Mouse (Mus musculus) stomach, embryonic 16.5 days (tissue): ENCODE results near the gene G6pc. TPM values are rescaled to one million over a fixed set of nuclear protein-coding genes. Genes with fewer than 3 reads are reported as not detected.

Experiments used
- ATAC-seq: fragments of 200-750 bp; cut with Nextera tagmentation; 2 replicates; pipeline ENCODE4 v1.8.0; 2017; ENCODE audit warnings: moderate number of reproducible peaks, moderate TSS enrichment; ENCODE audit not compliant: insufficient read depth, low FRiP score
- H3K27ac ChIP-seq: fragments of 300-500 bp; sonication (generic); 2 replicates; pipeline ENCODE4 v1.5.1; 2014; ENCODE audit warnings: low read length
- H3K27me3 ChIP-seq: fragments of 300-500 bp; sonication (generic); 2 replicates; pipeline ENCODE4 v1.6.1; 2014; ENCODE audit warnings: low read length, control low read depth, mixed read lengths; ENCODE audit not compliant: control insufficient read depth, insufficient read depth
- H3K36me3 ChIP-seq: fragments of 300-500 bp; sonication (generic); 2 replicates; pipeline ENCODE4 v1.6.1; 2014; ENCODE audit warnings: low read length; ENCODE audit not compliant: control insufficient read depth, insufficient read depth
- H3K4me1 ChIP-seq: fragments of 300-500 bp; sonication (generic); 2 replicates; pipeline ENCODE4 v1.6.1; 2014; ENCODE audit warnings: low read length, control low read depth, mixed read lengths; ENCODE audit not compliant: control insufficient read depth, insufficient read depth
- H3K4me2 ChIP-seq: fragments of 300-500 bp; sonication (generic); 2 replicates; pipeline ENCODE4 v1.6.1; 2014; ENCODE audit warnings: low read depth, low read length, mixed read lengths
- H3K4me3 ChIP-seq: fragments of 300-500 bp; sonication (generic); replicated peaks from 2 replicates; pipeline ENCODE4 v1.5.1; 2014; ENCODE audit warnings: mild to moderate bottlenecking, low read length
- H3K9ac ChIP-seq: fragments of 300-500 bp; sonication (generic); 2 replicates; pipeline ENCODE4 v1.6.1; 2014; ENCODE audit warnings: low read length
- H3K9me3 ChIP-seq: fragments of 300-500 bp; sonication (generic); replicated peaks from 2 replicates; pipeline ENCODE4 v1.6.1; 2016; ENCODE audit warnings: low read length, control low read depth; ENCODE audit not compliant: control insufficient read depth
- WGBS: fragments of 180-500 bp; shearing (Covaris S2); extraction: QIAGEN DNeasy Blood & Tissue Kit; methylation state at CpG from one replicate; pipeline ENCODE4 v1.1.7; 2014; 5-methylcytosine and 5-hydroxymethylcytosine counted together
- microRNA-seq: library from miRNA; unstranded; fragments of <30 nt; microRNA quantifications from one replicate; pipeline ENCODE4, GENCODE M21; 2016
- polyA plus RNA-seq: library from polyadenylated mRNA; unstranded; fragments of >200 nt; fragmentation: Nextera tagmentation; extraction: Ambion mirVana; gene quantifications from 2 replicates; pipeline ENCODE4 v1.2.1, GENCODE M21; 2015

Gene G6pc
- polyA plus RNA-seq, 1 experiment from 2014 or later: 0.09 TPM

GRCm38 (mm10) chr11:101418991-101419390 lies 51.6 kb downstream of the G6pc start:
- no peaks in the 10 kb centered on the region for H3K9me3 ChIP-seq
- peaks cover 9% of the 10 kb centered on the region; the same call in 1 of the 2 replicates for H3K4me1 ChIP-seq
- no peak overlapping the region for H3K4me2 ChIP-seq
- H3K27me3 ChIP-seq: no peaks in the 10 kb centered on the region
- no peak overlapping the region for H3K9ac ChIP-seq
- ATAC-seq: no peak
- WGBS: 63% methylated on average over 6 of the region's 6 CpGs
- no peaks in the 10 kb centered on the region for H3K36me3 ChIP-seq
- H3K4me3 ChIP-seq: no peak overlapping the region
- no peak overlapping the region for H3K27ac ChIP-seq

- H3K27me3 ChIP-seq: no peaks in the 10 kb centered on the region
- H3K27ac ChIP-seq: no peak overlapping the region
- H3K4me1 ChIP-seq: peaks cover 14% of the 10 kb centered on the region; the same call in 1 of the 2 replicates
- no peak for ATAC-seq
- no peaks in the 10 kb centered on the region for H3K36me3 ChIP-seq
- no peak overlapping the region for H3K9ac ChIP-seq
- 39% methylated on average over 3 of the region's 3 CpGs for WGBS
- no peak overlapping the region for H3K4me3 ChIP-seq
- H3K9me3 ChIP-seq: no peaks in the 10 kb centered on the region
- H3K4me2 ChIP-seq: no peak overlapping the region
These were observed 52.2 kb downstream of the G6pc start for GRCm38 (mm10) chr11:101419610-101420009.

- no peaks in the 10 kb centered on the region for H3K9me3 ChIP-seq
- 86% methylated on average over 5 of the region's 5 CpGs for WGBS
These were observed 52.8 kb downstream of the G6pc start for GRCm38 (mm10) chr11:101420148-101420547.

GRCm38 (mm10) chr11:101424105-101424851 lies 56.9 kb downstream of the G6pc start, which contains the start of gene Gm27029:
Gene Gm27029, minus strand, starts transcription at chr11:101424796.
- 4% methylated on average over 23 of the region's 23 CpGs for WGBS
- no peaks in the 10 kb centered on the region for H3K36me3 ChIP-seq
- no peaks in the 10 kb centered on the region for H3K9me3 ChIP-seq
- peak; percentile 72 for ATAC-seq
- H3K4me2 ChIP-seq: peak within 1 kb of the TSS; percentile 96
- H3K27me3 ChIP-seq: no peaks in the 10 kb centered on the region
- peak within 1 kb of the TSS; percentile 91 for H3K9ac ChIP-seq
- peak within 1 kb of the TSS; percentile 98 for H3K4me3 ChIP-seq
- H3K4me1 ChIP-seq: peaks cover 22% of the 10 kb centered on the region
- peak within 1 kb of the TSS; percentile 92 for H3K27ac ChIP-seq

More at GRCm38 (mm10) chr11:101420148-101420547, 52.8 kb downstream of the G6pc start:
- peaks cover 14% of the 10 kb centered on the region; the same call in 1 of the 2 replicates for H3K4me1 ChIP-seq
- ATAC-seq: no peak
- H3K9ac ChIP-seq: no peak overlapping the region
- H3K36me3 ChIP-seq: no peaks in the 10 kb centered on the region
- H3K27ac ChIP-seq: no peak overlapping the region
- no peak overlapping the region for H3K4me2 ChIP-seq
- no peaks in the 10 kb centered on the region for H3K27me3 ChIP-seq
- no peak overlapping the region for H3K4me3 ChIP-seq

- Histone ChIP-seq H3K4me2 (peak within 1 kb of the TSS; percentile 96), H3K9me3 (no peaks in the 10 kb centered on the region), H3K9ac (peak within 1 kb of the TSS; percentile 91), H3K27me3 (no peaks in the 10 kb centered on the region), H3K27ac (peak within 1 kb of the TSS; percentile 92), H3K4me1 (peaks cover 22% of the 10 kb centered on the region), H3K36me3 (peaks cover 1% of the 10 kb centered on the region), H3K4me3 (peak within 1 kb of the TSS; percentile 98)
- ATAC-seq: peak; percentile 92
- under 1% methylated on average over 81 of the region's 81 CpGs for WGBS
These were observed 57.8 kb downstream of the G6pc start, which contains the start of the genes Rundc1 and Ptges3l for GRCm38 (mm10) chr11:101424925-101425813. Gene Rundc1, plus strand, starts transcription at chr11:101425085. Gene Ptges3l, minus strand, starts transcription at chr11:101425333.

DNA sequence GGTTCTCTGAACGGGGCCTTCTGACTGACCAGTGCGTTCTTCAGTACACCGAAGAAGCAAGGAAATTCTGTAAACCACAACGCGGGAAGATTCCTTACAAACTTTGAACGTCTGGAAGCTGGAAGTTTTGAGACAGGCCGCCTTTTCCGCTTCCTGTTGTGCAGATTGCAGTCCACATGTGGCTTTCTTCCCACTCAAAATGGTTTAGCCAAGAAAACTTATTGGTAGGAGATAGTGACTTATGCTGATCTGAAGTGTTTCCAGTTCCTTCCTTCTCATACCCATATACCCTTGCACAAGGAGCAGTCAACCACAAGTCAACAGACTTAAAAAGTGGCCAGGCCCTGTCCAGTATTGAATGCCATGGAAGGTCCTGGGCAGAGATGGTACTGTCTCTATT lies 58.8 kb downstream of the G6pc start:
- peaks cover 22% of the 10 kb centered on the region for H3K4me1 ChIP-seq
- peak overlapping the region; percentile 91; the same call in 1 of the 2 replicates for H3K9ac ChIP-seq
- H3K27me3 ChIP-seq: no peaks in the 10 kb centered on the region
- no peak overlapping the region for H3K27ac ChIP-seq
- ATAC-seq: no peak
- H3K4me2 ChIP-seq: peak overlapping the region; percentile 96
- no peaks in the 10 kb centered on the region for H3K9me3 ChIP-seq
- peak overlapping the region; percentile 98 for H3K4me3 ChIP-seq
- peaks cover 5% of the 10 kb centered on the region for H3K36me3 ChIP-seq
- WGBS: 48% methylated on average over 8 of the region's 8 CpGs

Small RNAs within 50 kb of the gene (microRNA-seq; reads per million reads assigned to microRNA genes)
- not detected for gene Gm25593
- gene Mir6929: not detected

Other genes starting within 250 kb of the G6pc start
- gene Retreg3, start 247.7 kb upstream of the G6pc start, polyA plus RNA-seq: 18.7 and 20.1 TPM in 2 replicates
- gene Tubg1, start 247.6 kb upstream of the G6pc start, polyA plus RNA-seq: 63.0 and 63.5 TPM in 2 replicates
- gene Tubg2, start 211.7 kb upstream of the G6pc start, polyA plus RNA-seq: 3.9 and 4.6 TPM in 2 replicates
- gene Cntnap1, start 197.0 kb upstream of the G6pc start, polyA plus RNA-seq: 2.3 and 2.6 TPM in 2 replicates
- 17.6 and 18.7 TPM in 2 replicates for gene Plekhh3, start 196.2 kb upstream of the G6pc start, polyA plus RNA-seq
- gene Ccr10, start 192.1 kb upstream of the G6pc start, polyA plus RNA-seq: 0.26 and 0.43 TPM in 2 replicates
- gene Ezh1, start 141.1 kb upstream of the G6pc start, polyA plus RNA-seq: 18.5 and 21.8 TPM in 2 replicates
- gene Ramp2, start 121.5 kb upstream of the G6pc start, polyA plus RNA-seq: 95.8 and 106 TPM in 2 replicates
- gene Vps25, start 113.9 kb upstream of the G6pc start, polyA plus RNA-seq: 133 and 141 TPM in 2 replicates
- gene Wnk4, start 107.0 kb upstream of the G6pc start, polyA plus RNA-seq: 23.5 and 28.0 TPM in 2 replicates
- 0.70 and 1.2 TPM in 2 replicates for gene Cntd1, start 88.5 kb upstream of the G6pc start, polyA plus RNA-seq
- 194 and 197 TPM in 2 replicates for gene Coa3, start 88.4 kb upstream of the G6pc start, polyA plus RNA-seq
- gene Becn1, start 65.3 kb upstream of the G6pc start, polyA plus RNA-seq: 143 and 147 TPM in 2 replicates
- 98.2 and 107 TPM in 2 replicates for gene Psme3, start 51.3 kb upstream of the G6pc start, polyA plus RNA-seq
- 0.97 and 1.4 TPM in 2 replicates for gene Aoc2, start 42.5 kb upstream of the G6pc start, polyA plus RNA-seq
- 3.5 TPM in 2 replicates for gene Aoc3, start 37.0 kb upstream of the G6pc start, polyA plus RNA-seq
- gene Aarsd1, start 50.1 kb downstream of the G6pc start, polyA plus RNA-seq: 57.6 and 58.0 TPM in 2 replicates
- gene Gm27029, start 57.2 kb downstream of the G6pc start, polyA plus RNA-seq: 7.5 and 10.8 TPM in 2 replicates
- gene Rundc1, start 57.5 kb downstream of the G6pc start, polyA plus RNA-seq: 17.6 and 19.0 TPM in 2 replicates
- 16.3 and 26.9 TPM in 2 replicates for gene Ptges3l, start 57.8 kb downstream of the G6pc start, polyA plus RNA-seq
- gene Rpl27, start 74.7 kb downstream of the G6pc start, polyA plus RNA-seq: 241 and 276 TPM in 2 replicates
- gene Ifi35, start 80.8 kb downstream of the G6pc start, polyA plus RNA-seq: 26.3 and 26.8 TPM in 2 replicates
- gene Rnd2, start 97.4 kb downstream of the G6pc start, polyA plus RNA-seq: 10.7 and 11.9 TPM in 2 replicates
- 67.1 and 73.8 TPM in 2 replicates for gene Vat1, start 98.7 kb downstream of the G6pc start, polyA plus RNA-seq
- gene Brca1, start 184.4 kb downstream of the G6pc start, polyA plus RNA-seq: 8.3 and 9.2 TPM in 2 replicates
- gene Nbr1, start 184.6 kb downstream of the G6pc start, polyA plus RNA-seq: 68.7 and 78.4 TPM in 2 replicates
- 10.3 and 12.4 TPM in 2 replicates for gene Tmem106a, start 214.7 kb downstream of the G6pc start, polyA plus RNA-seq
- gene Gm11634, start 231.7 kb downstream of the G6pc start, polyA plus RNA-seq: not detected in 2 replicates